Mouse (Mus musculus) lung, embryonic 15.5 days (tissue): ENCODE results near the gene Rtkn2. TPM values are rescaled to one million over a fixed set of nuclear protein-coding genes. Genes with fewer than 3 reads are reported as not detected.
A peak's percentile ranks its signal among the peaks of the same experiment; 100 is the strongest.

Source experiments
- ATAC-seq: fragments of 200-750 bp; cut with Nextera tagmentation; 2 replicates; pipeline ENCODE4 v1.8.0; 2017; ENCODE audit warnings: moderate number of reproducible peaks, borderline replicate concordance; ENCODE audit not compliant: low FRiP score, low TSS enrichment; ENCODE audit errors: extremely low read depth
- H3K27ac ChIP-seq: fragments of 300-500 bp; sonication (generic); 2 replicates; pipeline ENCODE4 v1.5.1; 2015; ENCODE audit warnings: moderate library complexity, mild to moderate bottlenecking, inconsistent platforms
- H3K27me3 ChIP-seq: fragments of 300-500 bp; sonication (generic); 2 replicates; pipeline ENCODE4 v1.6.1; 2015; ENCODE audit warnings: inconsistent platforms
- H3K36me3 ChIP-seq: fragments of 300-500 bp; sonication (generic); 2 replicates; pipeline ENCODE4 v1.6.1; 2015; ENCODE audit warnings: inconsistent platforms
- H3K4me1 ChIP-seq: fragments of 300-500 bp; sonication (generic); 2 replicates; pipeline ENCODE4 v1.6.1; 2015; ENCODE audit warnings: inconsistent platforms
- H3K4me2 ChIP-seq: fragments of 300-500 bp; sonication (generic); 2 replicates; pipeline ENCODE4 v1.6.1; 2015; ENCODE audit warnings: inconsistent platforms, mild to moderate bottlenecking, moderate library complexity
- H3K4me3 ChIP-seq: fragments of 300-500 bp; sonication (generic); 2 replicates; pipeline ENCODE4 v1.5.1; 2015; ENCODE audit warnings: mild to moderate bottlenecking, inconsistent platforms
- H3K9ac ChIP-seq: fragments of 300-500 bp; sonication (generic); 2 replicates; pipeline ENCODE4 v1.6.1; 2015; ENCODE audit warnings: inconsistent platforms
- H3K9me3 ChIP-seq: fragments of 300-500 bp; sonication (generic); 2 replicates; pipeline ENCODE4 v1.6.1; 2016; ENCODE audit warnings: inconsistent platforms
- WGBS: fragments of 180-500 bp; shearing (Covaris S2); methylation state at CpG from one replicate; pipeline ENCODE4 v1.1.7; 2015; 5-methylcytosine and 5-hydroxymethylcytosine counted together
- polyA plus RNA-seq: library from polyadenylated mRNA; unstranded; fragments of >200 nt; fragmentation: Nextera tagmentation; extraction: Ambion mirVana; gene quantifications from 2 replicates; pipeline ENCODE4 v1.2.1, GENCODE M21; 2015

Rtkn2 gene
- 15.1 and 16.1 TPM in 2 replicates for polyA plus RNA-seq

DNA sequence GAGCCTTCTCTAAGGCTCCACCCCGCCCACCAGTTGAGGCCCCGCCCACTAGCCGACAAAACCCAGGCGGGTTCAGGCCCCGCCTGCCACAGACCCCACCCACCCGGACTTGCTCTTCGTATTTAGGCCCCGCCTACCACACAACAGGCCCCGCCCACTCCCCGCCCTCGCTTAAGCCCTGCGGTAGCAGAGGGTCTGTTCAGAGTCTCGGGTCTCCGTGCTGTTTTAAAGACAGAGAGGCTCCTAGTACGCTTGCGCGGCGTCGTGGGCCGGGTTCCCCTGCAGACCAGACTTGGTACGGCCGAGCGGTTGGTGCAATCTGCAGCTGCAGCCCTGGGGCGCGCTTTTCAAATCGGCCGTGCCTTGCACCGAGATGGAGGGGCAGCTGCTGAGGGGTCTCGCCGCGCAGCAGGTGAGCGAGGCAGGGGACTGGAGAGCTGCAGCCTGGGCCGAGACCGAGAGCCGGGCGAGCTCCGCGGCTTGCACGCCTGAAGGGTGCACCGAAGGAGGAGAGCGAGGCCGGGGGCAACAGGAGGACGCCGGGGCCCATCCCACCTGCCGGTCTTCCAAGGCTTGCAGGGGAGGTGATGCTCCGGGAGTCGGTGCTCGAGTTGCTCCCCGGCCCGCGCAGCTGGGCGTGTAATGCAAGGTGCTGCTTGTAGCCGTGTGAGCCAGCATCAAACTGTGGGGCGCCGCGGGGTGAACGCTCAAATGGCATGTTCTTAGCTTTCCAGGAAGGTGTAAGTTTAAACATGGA is at the start of gene Rtkn2:
Gene Rtkn2, plus strand, starts transcription at position 170 of the 757 bp plus-strand sequence.
- Histone ChIP-seq H3K9me3 (no peaks in the 10 kb centered on the region), H3K27me3 (no peaks in the 10 kb centered on the region), H3K27ac (peak within 1 kb of the TSS; percentile 76), H3K4me1 (peaks cover 15% of the 10 kb centered on the region; the same call in 1 of the 2 replicates), H3K4me2 (peak within 1 kb of the TSS; percentile 91), H3K36me3 (no peaks in the 10 kb centered on the region), H3K9ac (peak within 1 kb of the TSS; percentile 66), H3K4me3 (peak within 1 kb of the TSS; percentile 69)
- peak; percentile 98 for ATAC-seq
- under 1% methylated on average over 57 of the region's 57 CpGs for WGBS

DNA sequence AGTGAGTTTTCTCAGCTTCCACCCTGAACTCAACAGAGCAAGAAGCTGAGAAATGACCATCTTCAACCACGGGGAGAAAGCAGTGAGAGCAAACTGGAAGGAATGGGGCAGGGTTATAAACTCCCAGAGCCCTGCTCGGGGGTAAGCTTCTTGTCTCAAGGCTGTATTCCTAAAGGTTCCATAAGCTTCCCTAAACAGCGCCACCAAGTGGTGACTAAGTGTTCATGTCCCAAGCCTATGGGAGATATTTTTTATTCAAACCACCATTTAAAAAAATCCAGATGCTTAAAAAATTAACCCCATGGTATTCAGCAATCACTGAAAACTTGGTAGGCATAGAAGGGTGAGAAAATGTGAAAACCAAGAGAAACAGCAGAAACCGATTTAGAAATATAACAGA is 48.0 kb upstream of the Rtkn2 start:
- Histone ChIP-seq H3K4me2 (no peak overlapping the region), H3K9me3 (no peaks in the 10 kb centered on the region), H3K9ac (no peak overlapping the region), H3K4me1 (no peaks in the 10 kb centered on the region), H3K27me3 (no peaks in the 10 kb centered on the region), H3K4me3 (no peak overlapping the region), H3K36me3 (no peaks in the 10 kb centered on the region), H3K27ac (no peak overlapping the region)
- no peak for ATAC-seq
- 79% methylated on average over 4 of the region's 4 CpGs for WGBS

DNA sequence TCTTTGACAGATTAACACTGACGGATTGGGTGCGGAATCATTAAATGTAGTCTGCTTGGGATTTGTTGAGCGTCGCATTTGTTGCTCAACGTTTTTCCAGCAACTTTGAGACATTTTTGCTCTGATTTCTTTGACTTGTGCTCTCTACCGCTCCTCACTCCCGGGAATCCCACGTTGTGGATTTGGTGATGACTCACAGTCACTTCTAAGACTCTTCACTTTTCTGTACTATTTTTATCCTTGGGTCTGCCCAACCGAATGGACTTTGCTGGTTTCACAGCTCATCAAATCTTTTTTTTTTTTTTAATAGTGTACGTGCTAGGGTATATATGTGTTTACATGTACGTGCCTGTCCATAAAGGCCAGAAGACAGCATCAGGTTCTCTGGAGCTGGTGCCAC is 46.6 kb upstream of the Rtkn2 start:
- no peaks in the 10 kb centered on the region for H3K27me3 ChIP-seq
- no peak overlapping the region for H3K9ac ChIP-seq
- no peaks in the 10 kb centered on the region for H3K9me3 ChIP-seq
- 0 out of 2 replicates have a peak, but pooled peaks cover 5% of the 10 kb centered on the region for H3K4me1 ChIP-seq
- ATAC-seq, result peak; percentile 74; the same call in 1 of the 2 replicates
- no peak overlapping the region for H3K4me3 ChIP-seq
- peak overlapping the region; percentile 26; the same call in 1 of the 2 replicates for H3K4me2 ChIP-seq
- H3K36me3 ChIP-seq, result no peaks in the 10 kb centered on the region
- 0 out of 2 replicates have a peak overlapping the region, but pooled peaks have one; percentile 20 for H3K27ac ChIP-seq
- 54% methylated on average over 11 of the region's 11 CpGs for WGBS

DNA sequence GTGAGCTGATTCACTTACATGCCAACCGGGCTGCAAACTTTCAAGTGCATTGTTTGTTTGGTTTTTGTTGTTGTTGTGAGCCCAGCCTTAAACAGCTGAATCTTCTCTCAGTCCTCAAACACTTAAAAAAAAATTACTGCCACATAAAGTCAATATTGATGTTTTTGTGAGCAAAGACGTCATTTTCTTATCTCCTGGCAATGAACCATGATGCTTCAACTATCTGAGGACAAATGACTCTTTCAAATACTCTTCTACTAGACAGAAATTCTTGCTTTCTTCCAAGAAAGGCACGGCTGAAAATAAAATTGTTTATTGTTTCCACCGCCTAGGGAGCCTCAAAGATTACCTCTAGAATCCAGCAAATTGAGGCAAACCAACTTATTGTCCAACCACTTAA is 42.4 kb upstream of the Rtkn2 start:
- no peak overlapping the region for H3K4me3 ChIP-seq
- H3K9me3 ChIP-seq, result no peaks in the 10 kb centered on the region
- H3K36me3 ChIP-seq, result no peaks in the 10 kb centered on the region
- no peaks in the 10 kb centered on the region for H3K27me3 ChIP-seq
- H3K27ac ChIP-seq, result no peak overlapping the region
- WGBS, result 30% methylated on average over 4 of the region's 4 CpGs
- H3K4me1 ChIP-seq, result 0 out of 2 replicates have a peak, but pooled peaks cover 10% of the 10 kb centered on the region
- H3K4me2 ChIP-seq, result no peak overlapping the region
- no peak overlapping the region for H3K9ac ChIP-seq
- ATAC-seq, result no peak

DNA sequence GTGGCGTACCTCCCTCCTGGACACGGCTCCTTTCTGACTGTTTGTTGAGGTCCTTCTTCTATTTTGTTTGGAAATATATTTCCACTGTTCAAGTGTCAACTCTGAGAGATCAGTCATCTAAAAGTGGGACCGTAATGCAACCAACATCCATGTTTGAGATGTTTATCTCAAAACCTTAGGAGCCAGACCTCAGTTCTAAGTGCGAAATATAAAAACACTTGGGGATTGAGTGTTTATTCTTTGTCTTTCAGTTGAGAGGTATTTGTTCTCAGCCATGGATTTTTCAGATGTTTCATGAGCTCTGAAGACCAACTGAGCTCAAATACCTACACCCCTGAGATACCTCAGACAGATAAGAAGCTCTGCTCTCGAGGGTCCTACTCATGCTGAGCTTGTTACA is 41.6 kb upstream of the Rtkn2 start:
- no peak overlapping the region for H3K4me2 ChIP-seq
- ATAC-seq, result no peak

DNA sequence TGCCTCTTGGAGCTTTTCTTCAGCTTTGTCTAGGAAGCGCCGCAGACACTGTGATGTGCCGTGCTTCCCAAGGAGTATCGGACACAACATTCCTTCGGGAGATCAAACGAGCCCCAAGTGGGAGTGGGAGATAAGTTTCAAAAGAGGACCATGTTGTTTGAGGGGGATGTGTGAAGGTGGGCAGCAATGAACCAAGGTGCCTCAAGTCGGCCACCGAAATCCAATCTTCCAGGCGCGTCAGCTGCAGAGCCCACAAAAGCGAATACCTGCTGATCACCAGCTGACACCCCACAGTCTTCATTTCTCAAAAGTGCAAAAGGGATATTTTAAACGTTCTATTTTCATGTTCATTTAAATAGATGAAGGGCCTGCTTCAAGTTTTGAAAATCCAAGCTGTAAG is 39.8 kb upstream of the Rtkn2 start:
- H3K9ac ChIP-seq, result no peak overlapping the region
- WGBS, result 53% methylated on average over 12 of the region's 12 CpGs
- no peaks in the 10 kb centered on the region for H3K36me3 ChIP-seq
- H3K4me1 ChIP-seq, result 0 out of 2 replicates have a peak, but pooled peaks cover 10% of the 10 kb centered on the region
- no peak for ATAC-seq
- no peaks in the 10 kb centered on the region for H3K27me3 ChIP-seq
- no peaks in the 10 kb centered on the region for H3K9me3 ChIP-seq
- H3K4me3 ChIP-seq, result no peak overlapping the region
- no peak overlapping the region for H3K27ac ChIP-seq
- H3K4me2 ChIP-seq, result no peak overlapping the region

More for the DNA sequence above, 41.6 kb upstream of the Rtkn2 start:
- Histone ChIP-seq H3K27me3 (no peaks in the 10 kb centered on the region), H3K36me3 (no peaks in the 10 kb centered on the region), H3K9ac (no peak overlapping the region), H3K9me3 (no peaks in the 10 kb centered on the region), H3K4me3 (no peak overlapping the region), H3K27ac (no peak overlapping the region), H3K4me1 (0 out of 2 replicates have a peak, but pooled peaks cover 10% of the 10 kb centered on the region)
- WGBS, result 57% methylated on average over 5 of the region's 5 CpGs

DNA sequence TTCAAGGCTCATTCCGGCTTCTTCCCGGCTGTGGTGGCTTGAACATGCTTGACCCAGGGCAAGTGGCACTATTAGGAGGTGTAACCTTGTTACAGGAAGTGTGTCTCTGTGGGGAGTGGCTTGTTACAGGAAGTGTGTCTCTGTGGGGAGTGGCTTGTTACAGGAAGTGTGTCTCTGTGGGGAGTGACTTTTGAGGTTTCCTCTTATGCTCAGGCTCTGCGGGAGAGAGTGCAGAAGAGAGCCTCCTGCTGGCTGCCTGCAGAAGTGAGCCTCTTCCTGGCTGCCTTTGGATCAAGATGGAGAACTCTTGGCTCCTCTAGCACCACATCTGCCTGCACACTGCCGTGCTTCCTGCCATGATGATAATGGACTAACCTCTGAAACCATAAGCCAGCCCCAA is 35.9 kb upstream of the Rtkn2 start:
- H3K27ac ChIP-seq, result no peak overlapping the region

DNA sequence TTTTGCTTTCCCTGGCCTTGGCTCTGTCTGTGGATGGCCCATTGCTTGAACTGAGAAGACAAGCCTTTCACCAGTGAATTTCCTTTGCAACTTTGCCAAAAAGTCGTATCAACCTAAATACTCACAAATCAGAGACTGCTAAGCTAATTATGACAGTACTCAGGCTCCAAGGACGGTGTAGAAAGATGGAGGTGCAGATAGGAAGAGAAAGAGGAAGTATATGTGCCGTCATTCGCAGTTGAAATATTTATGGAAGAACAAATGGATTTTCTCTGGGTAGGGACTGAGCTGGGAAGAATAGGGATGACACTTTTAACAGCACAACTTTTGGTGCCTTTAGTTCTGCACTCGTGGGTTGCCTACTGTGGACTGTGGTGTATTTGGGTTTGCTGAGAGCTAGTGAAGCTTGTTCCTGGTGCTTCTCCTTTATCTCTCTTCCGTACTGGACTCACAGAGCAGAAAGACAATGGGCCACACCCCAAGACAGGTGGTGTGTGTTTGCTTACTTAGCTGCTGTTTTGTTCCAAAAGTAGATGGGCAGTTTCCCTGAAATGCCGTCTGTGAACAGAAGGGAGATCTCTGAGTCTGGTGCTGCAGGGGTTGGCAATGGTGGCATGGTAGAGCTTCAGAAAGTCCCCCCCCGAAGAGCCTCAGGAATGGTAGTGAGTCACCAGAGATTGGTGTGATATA is 29.2 kb upstream of the Rtkn2 start:
- Histone ChIP-seq H3K27me3 (no peaks in the 10 kb centered on the region), H3K27ac (peak overlapping the region; percentile 65), H3K4me2 (no peak overlapping the region), H3K4me1 (no peaks in the 10 kb centered on the region), H3K36me3 (no peaks in the 10 kb centered on the region), H3K4me3 (no peak overlapping the region), H3K9ac (no peak overlapping the region), H3K9me3 (no peaks in the 10 kb centered on the region)
- ATAC-seq, result no peak
- WGBS, result 49% methylated on average over 8 of the region's 8 CpGs

More for the DNA sequence above, 35.9 kb upstream of the Rtkn2 start:
- Histone ChIP-seq H3K36me3 (no peaks in the 10 kb centered on the region), H3K9me3 (no peaks in the 10 kb centered on the region), H3K27me3 (no peaks in the 10 kb centered on the region), H3K4me2 (no peak overlapping the region), H3K4me1 (no peaks in the 10 kb centered on the region), H3K9ac (no peak overlapping the region), H3K4me3 (no peak overlapping the region)
- no peak for ATAC-seq
- 79% methylated on average over 4 of the region's 4 CpGs for WGBS

DNA sequence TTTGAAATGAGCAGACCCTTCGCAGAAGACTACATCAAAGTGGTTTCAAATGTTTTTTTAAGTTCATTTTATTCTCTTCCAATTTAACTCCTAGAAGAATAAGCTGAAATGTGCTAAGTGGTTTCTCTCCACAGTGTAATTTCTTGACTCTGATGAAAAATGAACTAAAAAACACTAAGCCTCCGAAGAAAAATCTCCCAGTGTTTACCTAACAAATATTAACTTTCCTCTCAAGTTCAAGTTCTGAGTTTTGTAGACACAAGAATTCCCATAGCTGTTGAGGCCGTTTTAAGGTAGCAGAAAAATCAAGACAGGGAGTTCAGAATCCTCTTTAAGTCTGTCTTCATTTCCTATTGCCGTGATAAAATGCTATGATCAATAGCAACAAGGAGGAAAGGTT is 27.7 kb upstream of the Rtkn2 start:
- whole genome bisulfite sequencing, result 48% methylated on average over 4 of the region's 4 CpGs
- H3K4me3 ChIP-seq, result no peak overlapping the region
- no peaks in the 10 kb centered on the region for H3K27me3 ChIP-seq
- H3K4me2 ChIP-seq, result no peak overlapping the region
- no peak for ATAC-seq
- no peaks in the 10 kb centered on the region for H3K4me1 ChIP-seq
- no peaks in the 10 kb centered on the region for H3K36me3 ChIP-seq
- H3K9ac ChIP-seq, result no peak overlapping the region
- peak overlapping the region; percentile 65; the same call in 1 of the 2 replicates for H3K27ac ChIP-seq
- H3K9me3 ChIP-seq, result no peaks in the 10 kb centered on the region

DNA sequence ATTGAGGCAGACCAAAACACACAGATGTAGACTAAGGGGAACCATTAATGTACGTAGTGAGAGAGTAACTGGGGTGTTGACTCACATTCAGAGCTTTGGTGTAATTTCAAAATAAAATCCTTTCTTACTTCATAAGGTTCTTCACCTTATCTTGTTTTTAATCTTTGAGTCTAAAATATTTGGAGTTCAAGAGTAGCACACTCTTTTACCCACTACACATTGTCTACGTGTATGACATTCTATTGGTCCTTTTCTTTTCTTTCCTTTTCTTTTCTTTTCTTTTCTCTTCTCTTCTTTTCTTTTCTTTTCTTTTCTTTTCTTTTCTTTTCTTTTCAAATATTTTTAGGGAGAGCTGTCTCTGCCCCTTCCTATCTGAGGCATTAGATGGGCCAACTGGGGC is 23.4 kb upstream of the Rtkn2 start:
- 82% methylated on average over 2 of the region's 2 CpGs for WGBS
- Histone ChIP-seq H3K36me3 (no peaks in the 10 kb centered on the region), H3K27me3 (no peaks in the 10 kb centered on the region), H3K9me3 (no peaks in the 10 kb centered on the region), H3K9ac (no peak overlapping the region), H3K4me1 (0 out of 2 replicates have a peak, but pooled peaks cover 3% of the 10 kb centered on the region), H3K4me2 (no peak overlapping the region), H3K4me3 (no peak overlapping the region), H3K27ac (no peak overlapping the region)
- ATAC-seq, result no peak

DNA sequence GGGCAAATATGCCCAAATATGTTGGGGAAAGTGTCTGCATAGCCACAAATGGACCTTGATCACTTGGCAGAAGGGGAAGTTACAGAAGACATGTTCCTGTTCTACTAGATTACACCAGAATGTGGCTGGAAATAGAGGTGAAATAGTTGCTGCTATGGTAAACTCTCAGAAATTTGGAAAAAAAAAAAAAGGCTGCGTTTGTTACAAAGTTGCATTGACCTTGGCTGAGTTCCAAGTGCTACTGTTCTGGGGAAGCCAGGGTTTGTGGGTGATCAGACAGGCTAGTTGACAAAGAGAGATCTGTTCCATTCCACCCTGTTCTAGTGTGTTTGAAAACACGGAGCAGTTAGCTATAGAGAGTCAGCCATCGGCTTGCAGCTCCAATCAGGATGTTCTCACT is 19.4 kb upstream of the Rtkn2 start:
- Histone ChIP-seq H3K9me3 (no peaks in the 10 kb centered on the region), H3K4me2 (no peak overlapping the region), H3K27me3 (no peaks in the 10 kb centered on the region), H3K27ac (no peak overlapping the region), H3K4me1 (0 out of 2 replicates have a peak, but pooled peaks cover 9% of the 10 kb centered on the region), H3K9ac (no peak overlapping the region), H3K36me3 (no peaks in the 10 kb centered on the region), H3K4me3 (no peak overlapping the region)
- 28% methylated on average over 3 of the region's 3 CpGs for WGBS
- ATAC-seq, result no peak

DNA sequence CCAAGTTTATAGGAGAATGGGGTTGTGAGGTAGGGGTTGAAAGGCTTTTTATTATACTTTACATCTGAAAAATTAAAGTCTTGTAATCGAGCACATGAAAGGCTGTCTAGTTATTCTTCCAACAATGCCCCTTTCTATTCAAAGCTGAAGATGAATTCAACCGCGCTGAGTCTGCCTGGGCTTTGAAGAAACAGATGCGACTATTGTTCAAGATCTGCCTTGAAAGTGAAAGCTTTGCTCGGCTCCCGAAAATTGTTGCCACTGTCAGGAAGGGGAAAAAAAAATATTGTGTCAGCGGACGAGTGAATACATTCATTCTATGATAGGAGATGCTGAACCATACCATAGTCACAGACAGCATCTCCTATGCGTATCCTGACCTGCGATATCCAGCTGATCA is 16.9 kb upstream of the Rtkn2 start:
- Histone ChIP-seq H3K4me2 (no peak overlapping the region), H3K36me3 (no peaks in the 10 kb centered on the region), H3K27me3 (no peaks in the 10 kb centered on the region), H3K4me1 (peaks cover 19% of the 10 kb centered on the region; the same call in 1 of the 2 replicates), H3K27ac (no peak overlapping the region), H3K9me3 (no peaks in the 10 kb centered on the region), H3K4me3 (no peak overlapping the region), H3K9ac (no peak overlapping the region)
- WGBS, result 50% methylated on average over 10 of the region's 10 CpGs
- ATAC-seq, result no peak
